Mouse (Mus musculus) heart, embryonic 13.5 days (tissue): ENCODE results near the gene Sp7. TPM values are rescaled to one million over a fixed set of nuclear protein-coding genes. Genes with fewer than 3 reads are reported as not detected.
A peak's percentile ranks its signal among the peaks of the same experiment; 100 is the strongest.
"Not testable (repeated sequence)": the region's sequence is repeated elsewhere in the genome, so short reads cannot be mapped to it uniquely, and the experiment has no call there.

Source experiments
- ATAC-seq: fragments of 200-750 bp; cut with Nextera tagmentation; 2 replicates; pipeline ENCODE4 v1.8.0; 2017; ENCODE audit warnings: moderate TSS enrichment; ENCODE audit not compliant: insufficient number of reproducible peaks, low FRiP score, low TSS enrichment; ENCODE audit errors: extremely low read depth
- H3K27ac ChIP-seq: fragments of 300-500 bp; sonication (generic); replicated peaks from 2 replicates; pipeline ENCODE4 v1.5.1; 2015; ENCODE audit warnings: moderate library complexity, mild to moderate bottlenecking, inconsistent platforms
- H3K27me3 ChIP-seq: fragments of 300-500 bp; sonication (generic); replicated peaks from 2 replicates; pipeline ENCODE4 v1.6.1; 2015; ENCODE audit warnings: mild to moderate bottlenecking, inconsistent platforms
- H3K36me3 ChIP-seq: fragments of 300-500 bp; sonication (generic); 2 replicates; pipeline ENCODE4 v1.6.1; 2015; ENCODE audit warnings: mild to moderate bottlenecking, inconsistent platforms
- H3K4me1 ChIP-seq: fragments of 300-500 bp; sonication (generic); 2 replicates; pipeline ENCODE4 v1.6.1; 2015; ENCODE audit warnings: inconsistent platforms
- H3K4me2 ChIP-seq: fragments of 300-500 bp; sonication (generic); 2 replicates; pipeline ENCODE4 v1.6.1; 2015; ENCODE audit warnings: inconsistent platforms, mild to moderate bottlenecking, moderate library complexity
- H3K4me3 ChIP-seq: fragments of 300-500 bp; sonication (generic); 2 replicates; pipeline ENCODE4 v1.5.1; 2015; ENCODE audit warnings: moderate library complexity, mild to moderate bottlenecking, inconsistent platforms
- H3K9ac ChIP-seq: fragments of 300-500 bp; sonication (generic); 2 replicates; pipeline ENCODE4 v1.6.1; 2015; ENCODE audit warnings: inconsistent platforms, mild to moderate bottlenecking, moderate library complexity
- H3K9me3 ChIP-seq: fragments of 300-500 bp; sonication (generic); 2 replicates; pipeline ENCODE4 v1.6.1; 2016; ENCODE audit warnings: inconsistent platforms
- WGBS: fragments of 180-500 bp; shearing (Covaris S2); methylation state at CpG from one replicate; pipeline ENCODE4 v1.1.7; 2015; ENCODE audit warnings: mixed read lengths; 5-methylcytosine and 5-hydroxymethylcytosine counted together
- polyA plus RNA-seq: library from polyadenylated mRNA; unstranded; fragments of >200 nt; fragmentation: Nextera tagmentation; extraction: Ambion mirVana; gene quantifications from 2 replicates; pipeline ENCODE4 v1.2.1, GENCODE M21; 2015

Gene Sp7
- polyA plus RNA-seq, 1 experiment from 2014 or later: 0.16 TPM

- ATAC-seq: no peak
- Histone ChIP-seq H3K27ac (no peak overlapping the region), H3K9me3 (no peaks in the 10 kb centered on the region), H3K4me2 (no peak overlapping the region), H3K4me1 (peaks cover 18% of the 10 kb centered on the region), H3K36me3 (peaks cover 80% of the 10 kb centered on the region), H3K27me3 (no peaks in the 10 kb centered on the region), H3K4me3 (no peak overlapping the region), H3K9ac (no peak overlapping the region)
- 85% methylated on average over 4 of the region's 4 CpGs for WGBS
These were observed 30.0 kb downstream of the Sp7 start for GRCm38 (mm10) chr15:102336946-102337345.

DNA sequence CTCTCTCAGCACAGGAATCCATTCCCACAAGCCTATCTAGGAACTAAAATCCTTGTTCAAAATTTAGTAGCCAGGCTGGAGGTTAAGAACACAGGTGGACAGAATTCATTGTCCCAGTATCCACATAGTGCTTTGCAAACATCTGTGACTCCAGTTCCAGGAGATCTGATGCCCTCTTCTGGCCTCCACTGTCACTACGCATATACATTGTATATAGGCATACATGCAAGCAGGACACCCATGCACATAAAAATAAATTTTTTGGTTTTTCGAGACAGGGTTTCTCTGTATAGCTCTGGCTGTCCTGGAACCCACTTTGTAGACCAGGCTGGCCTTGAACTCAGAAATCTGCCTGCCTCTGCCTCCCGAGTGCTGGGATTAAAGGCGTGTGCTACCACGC lies 31.1 kb downstream of the Sp7 start:
- not testable (repeated sequence) for H3K27ac ChIP-seq, H3K4me2 ChIP-seq, H3K9ac ChIP-seq, ATAC-seq, H3K4me3 ChIP-seq, H3K9me3 ChIP-seq, H3K27me3 ChIP-seq
- 88% methylated on average over 5 of the region's 5 CpGs for WGBS
- peaks cover 24% of the 10 kb centered on the region for H3K4me1 ChIP-seq
- peaks cover 84% of the 10 kb centered on the region for H3K36me3 ChIP-seq

DNA sequence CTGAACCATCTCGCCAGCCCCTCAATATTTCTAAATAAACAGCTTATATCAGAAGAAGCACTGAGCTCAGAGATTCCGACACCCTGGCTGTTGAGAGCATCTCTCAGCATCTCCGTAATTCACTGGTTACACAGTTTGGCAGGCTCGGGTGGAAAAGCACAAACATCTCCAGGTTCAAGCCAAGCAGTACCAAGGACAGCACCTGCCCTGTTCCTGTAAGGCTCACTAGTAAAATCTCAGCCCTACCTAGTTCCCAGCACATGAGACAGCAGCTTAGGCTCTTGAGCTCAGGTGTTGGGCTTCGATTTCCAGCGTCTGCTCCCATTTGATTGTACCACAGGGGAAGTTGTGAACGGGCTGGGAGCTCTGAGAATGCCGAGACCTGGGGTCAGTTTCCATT lies 31.7 kb downstream of the Sp7 start:
- H3K27ac ChIP-seq: no peak overlapping the region
- no peaks in the 10 kb centered on the region for H3K9me3 ChIP-seq
- no peak overlapping the region for H3K9ac ChIP-seq
- H3K36me3 ChIP-seq: peaks cover 87% of the 10 kb centered on the region
- H3K27me3 ChIP-seq: no peaks in the 10 kb centered on the region
- no peak for ATAC-seq
- no peak overlapping the region for H3K4me3 ChIP-seq
- 81% methylated on average over 8 of the region's 8 CpGs for whole genome bisulfite sequencing
- peaks cover 24% of the 10 kb centered on the region for H3K4me1 ChIP-seq
- no peak overlapping the region for H3K4me2 ChIP-seq

- H3K4me2 ChIP-seq: peak within 1 kb of the TSS; percentile 90
- H3K36me3 ChIP-seq: peaks cover 73% of the 10 kb centered on the region
- H3K4me3 ChIP-seq: peak within 1 kb of the TSS; percentile 87
- WGBS: under 1% methylated on average over 30 of the region's 30 CpGs
- H3K27ac ChIP-seq: peak within 1 kb of the TSS; percentile 80
- H3K4me1 ChIP-seq: peaks cover 32% of the 10 kb centered on the region
- H3K27me3 ChIP-seq: no peaks in the 10 kb centered on the region
- no peaks in the 10 kb centered on the region for H3K9me3 ChIP-seq
- peak; percentile 58 for ATAC-seq
- peak within 1 kb of the TSS; percentile 89 for H3K9ac ChIP-seq
These were observed 35.4 kb downstream of the Sp7 start, which contains the start of gene Myg1 for GRCm38 (mm10) chr15:102331610-102332015. Myg1 (plus strand) TSS chr15:102331709.

- Histone ChIP-seq H3K4me2 (peak overlapping the region; percentile 90), H3K27me3 (no peaks in the 10 kb centered on the region), H3K9me3 (no peaks in the 10 kb centered on the region), H3K27ac (peak overlapping the region; percentile 60; the same call in 1 of the 2 replicates), H3K36me3 (peaks cover 61% of the 10 kb centered on the region), H3K4me3 (peak overlapping the region; percentile 66), H3K9ac (peak overlapping the region; percentile 84), H3K4me1 (peaks cover 20% of the 10 kb centered on the region)
- 54% methylated on average over 8 of the region's 8 CpGs for WGBS
- no peak for ATAC-seq
These were observed 40.1 kb downstream of the Sp7 start for GRCm38 (mm10) chr15:102326892-102327291.

DNA sequence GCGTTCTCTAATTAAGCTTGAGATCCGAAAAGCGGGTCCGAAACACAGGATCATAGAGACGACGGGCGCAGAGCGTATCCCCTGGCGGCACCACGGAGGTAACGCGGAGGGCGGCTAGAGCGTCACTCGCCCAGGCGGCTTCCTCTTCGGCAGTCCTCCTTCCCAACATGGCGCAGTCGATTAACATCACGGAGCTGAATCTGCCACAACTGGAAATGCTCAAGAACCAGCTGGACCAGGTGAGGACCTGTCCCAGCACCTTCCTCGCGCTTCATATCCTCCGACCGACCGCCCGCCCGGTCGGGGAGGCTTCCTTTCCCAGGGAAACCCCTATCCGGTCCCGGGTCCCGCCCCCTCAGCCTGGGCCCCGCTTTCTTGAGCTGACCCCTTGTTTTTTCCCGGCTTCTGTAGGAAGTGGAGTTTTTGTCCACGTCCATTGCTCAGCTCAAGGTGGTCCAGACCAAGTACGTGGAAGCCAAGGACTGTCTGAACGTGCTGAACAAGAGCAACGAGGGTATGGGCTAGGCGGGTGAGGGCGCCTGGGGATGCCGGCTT lies 40.9 kb downstream of the Sp7 start, which contains the start of gene Pfdn5:
TSS of gene Pfdn5 (plus strand) at position 95 of the 555 bp plus-strand sequence.
- peaks cover 16% of the 10 kb centered on the region for H3K4me1 ChIP-seq
- H3K27me3 ChIP-seq: no peaks in the 10 kb centered on the region
- peak within 1 kb of the TSS; percentile 66 for H3K4me3 ChIP-seq
- H3K36me3 ChIP-seq: peaks cover 66% of the 10 kb centered on the region
- H3K4me2 ChIP-seq: peak within 1 kb of the TSS; percentile 90
- peak within 1 kb of the TSS; percentile 60 for H3K27ac ChIP-seq
- H3K9ac ChIP-seq: peak within 1 kb of the TSS; percentile 84
- peak; percentile 60; the same call in 1 of the 2 replicates for ATAC-seq
- H3K9me3 ChIP-seq: no peaks in the 10 kb centered on the region
- WGBS: under 1% methylated on average over 40 of the region's 40 CpGs

- H3K4me1 ChIP-seq: peaks cover 14% of the 10 kb centered on the region
- H3K36me3 ChIP-seq: peaks cover 66% of the 10 kb centered on the region
- WGBS: 76% methylated on average over 12 of the region's 12 CpGs
- no peak overlapping the region for H3K27ac ChIP-seq
- ATAC-seq: no peak
- peak overlapping the region; percentile 90 for H3K4me2 ChIP-seq
- H3K9me3 ChIP-seq: no peaks in the 10 kb centered on the region
- H3K9ac ChIP-seq: 0 out of 2 replicates have a peak overlapping the region, but pooled peaks have one; percentile 1
- H3K27me3 ChIP-seq: no peaks in the 10 kb centered on the region
- H3K4me3 ChIP-seq: peak overlapping the region; percentile 22; the same call in 1 of the 2 replicates
These were observed 42.1 kb downstream of the Sp7 start for GRCm38 (mm10) chr15:102324654-102325473.

DNA sequence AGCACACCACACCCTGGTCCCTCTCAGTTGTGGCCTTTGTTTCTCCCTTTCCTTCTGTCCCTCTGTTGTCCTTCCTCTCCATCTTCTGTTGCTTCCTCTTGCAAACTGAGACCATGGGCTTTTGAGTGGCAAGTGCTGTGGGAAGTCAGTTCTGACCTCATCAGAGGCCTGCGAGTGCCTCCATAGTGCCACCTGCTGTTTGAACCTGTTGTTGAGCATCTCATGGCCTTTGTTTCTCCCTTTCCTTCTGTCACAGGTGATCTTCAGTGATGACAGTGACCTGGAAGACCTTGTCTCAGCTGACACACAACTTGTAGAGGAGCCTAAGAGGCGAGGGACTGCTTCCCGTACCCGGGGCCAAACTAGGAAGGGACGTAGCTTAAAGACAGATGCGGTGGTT lies 50.7 kb downstream of the Sp7 start:
- H3K27ac ChIP-seq: no peak overlapping the region
- no peak for ATAC-seq
- H3K4me1 ChIP-seq: no peaks in the 10 kb centered on the region
- no peak overlapping the region for H3K4me3 ChIP-seq
- H3K9ac ChIP-seq: no peak overlapping the region
- 84% methylated on average over 6 of the region's 6 CpGs for whole genome bisulfite sequencing
- no peaks in the 10 kb centered on the region for H3K27me3 ChIP-seq
- H3K4me2 ChIP-seq: no peak overlapping the region
- H3K9me3 ChIP-seq: no peaks in the 10 kb centered on the region
- peaks cover 97% of the 10 kb centered on the region for H3K36me3 ChIP-seq

DNA sequence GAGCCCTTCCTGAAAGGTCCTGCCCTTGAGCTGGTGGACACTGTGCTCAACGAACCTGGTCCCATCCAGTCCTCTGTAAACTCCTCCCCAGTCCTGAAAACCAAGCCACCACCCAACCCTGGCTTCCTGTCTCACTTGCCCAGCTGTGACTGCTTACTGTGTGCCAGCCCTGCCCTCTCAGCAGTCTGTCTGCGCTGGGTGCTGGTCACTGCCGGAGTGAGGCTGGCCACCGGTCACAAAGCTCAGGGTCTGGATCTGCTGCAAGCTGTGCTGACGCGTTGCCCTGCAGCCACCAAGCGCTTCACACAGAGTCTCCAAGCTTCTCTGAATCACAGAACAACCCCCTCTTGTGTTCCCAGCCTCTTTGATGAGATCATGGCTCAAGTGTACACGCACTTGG lies 51.7 kb downstream of the Sp7 start:
- Histone ChIP-seq H3K27me3 (no peaks in the 10 kb centered on the region), H3K36me3 (peaks cover 95% of the 10 kb centered on the region), H3K4me2 (no peak overlapping the region), H3K27ac (0 out of 2 replicates have a peak overlapping the region, but pooled peaks have one; percentile 17), H3K4me1 (0 out of 2 replicates have a peak, but pooled peaks cover 2% of the 10 kb centered on the region), H3K9ac (no peak overlapping the region), H3K4me3 (no peak overlapping the region), H3K9me3 (no peaks in the 10 kb centered on the region)
- no peak for ATAC-seq
- WGBS: 86% methylated on average over 8 of the region's 8 CpGs

DNA sequence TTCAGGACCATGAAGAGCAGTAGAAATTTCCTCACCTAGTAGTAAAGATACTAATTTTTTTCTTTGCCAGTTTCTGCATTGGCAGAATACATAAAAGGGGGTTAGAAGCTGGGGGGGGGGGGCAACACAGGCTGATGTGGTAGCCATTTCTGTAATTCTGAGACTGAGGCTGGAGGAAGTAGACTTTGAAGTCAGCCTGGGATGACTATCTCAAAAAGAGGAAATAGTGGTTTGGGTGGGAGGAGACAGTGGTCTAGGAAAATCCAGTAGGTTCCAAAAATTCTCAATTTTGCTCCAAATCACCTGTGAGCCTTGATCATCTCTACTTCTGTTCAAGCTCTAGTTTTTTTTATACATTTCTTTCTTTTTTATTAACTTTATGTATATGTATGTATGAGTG lies 55.5 kb downstream of the Sp7 start:
- peaks cover 95% of the 10 kb centered on the region for H3K36me3 ChIP-seq
- no peaks in the 10 kb centered on the region for H3K27me3 ChIP-seq
- no peak overlapping the region for H3K4me2 ChIP-seq
- no peak overlapping the region for H3K9ac ChIP-seq
- no peak for ATAC-seq
- no peak overlapping the region for H3K27ac ChIP-seq
- no peaks in the 10 kb centered on the region for H3K9me3 ChIP-seq
- 0 out of 2 replicates have a peak, but pooled peaks cover 2% of the 10 kb centered on the region for H3K4me1 ChIP-seq
- no peak overlapping the region for H3K4me3 ChIP-seq

- no peak overlapping the region for H3K4me2 ChIP-seq
- 52% methylated on average over 10 of the region's 10 CpGs for WGBS
- H3K36me3 ChIP-seq: peaks cover 95% of the 10 kb centered on the region
- no peaks in the 10 kb centered on the region for H3K9me3 ChIP-seq
- no peak overlapping the region for H3K4me3 ChIP-seq
- 0 out of 2 replicates have a peak, but pooled peaks cover 2% of the 10 kb centered on the region for H3K4me1 ChIP-seq
- no peak for ATAC-seq
- 0 out of 2 replicates have a peak overlapping the region, but pooled peaks have one; percentile 1 for H3K27ac ChIP-seq
- H3K9ac ChIP-seq: no peak overlapping the region
- no peaks in the 10 kb centered on the region for H3K27me3 ChIP-seq
These were observed 56.7 kb downstream of the Sp7 start for GRCm38 (mm10) chr15:102310074-102310845.
